Mouse (Mus musculus) adrenal gland, postnatal 36 days (tissue): ENCODE data around the gene Vmn1r101. TPM values are rescaled to one million over a fixed set of nuclear protein-coding genes. Genes with fewer than 3 reads are reported as not detected.
"Not testable (repeated sequence)": the region's sequence is repeated elsewhere in the genome, so short reads cannot be mapped to it uniquely, and the experiment has no call there.

ENCODE experiments used
- DNase-seq, 2 experiments: peaks; one replicate each; pipeline ENCODE4 v3.0.0; 2021; ENCODE audit warnings: mixed read lengths in 1 of 2
- long read RNA-seq, 2 experiments: library from polyadenylated mRNA; stranded (forward); transcript quantifications; one replicate each; pipeline ENCODE4 v2.0.0; 2021; ENCODE audit warnings: borderline sequencing depth in 2 of 2
- total RNA-seq, 2 experiments: library from RNA; stranded (reverse); gene quantifications; 2 replicates each; pipeline ENCODE4 v1.2.3; 2021

Gene Vmn1r101
- not detected for total RNA-seq
- long read RNA-seq, experiment 1, result 0 reads
- long read RNA-seq, experiment 2, result 0 reads

DNA sequence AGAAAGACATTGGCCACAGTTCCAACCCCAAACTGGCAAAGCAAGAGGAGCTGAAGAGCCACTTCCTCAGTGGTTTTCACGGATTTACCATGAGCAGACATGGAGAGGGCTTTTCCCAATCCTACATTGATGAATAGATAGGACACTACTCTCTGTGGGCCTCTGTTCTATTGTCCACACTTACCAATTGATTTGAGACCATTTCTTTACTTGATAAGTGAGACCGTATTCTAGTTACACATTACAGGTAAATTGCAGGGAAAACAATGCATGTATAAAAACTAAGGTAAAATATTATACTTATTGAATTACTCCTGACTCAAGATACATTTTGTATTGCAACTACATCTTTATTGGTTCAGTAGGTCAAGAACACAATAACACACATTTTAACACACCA, at the start of gene Vmn1r101:
Vmn1r101 (minus strand) TSS at position 101 of the 400 bp plus-strand sequence.
- not testable (repeated sequence) for DNase-seq

DNA sequence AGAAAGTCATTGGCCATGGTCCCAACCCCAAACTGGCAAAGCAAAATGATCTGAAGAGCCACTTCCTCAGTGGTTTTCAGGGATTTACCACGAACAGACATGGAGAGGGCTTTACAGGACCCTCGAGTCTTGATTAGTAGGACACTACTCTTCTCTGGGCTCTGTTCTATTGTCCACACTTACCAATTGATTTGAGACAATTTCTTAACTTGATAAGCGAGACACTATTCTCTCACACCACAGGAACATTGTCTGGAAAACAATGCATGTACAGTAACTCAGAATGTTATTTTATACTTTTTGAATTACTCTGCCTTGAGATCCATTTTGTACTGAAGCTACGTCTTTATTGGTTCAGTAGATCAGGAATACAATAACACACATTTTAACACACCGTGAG, 32.4 kb upstream of the Vmn1r101 start, which contains the start of gene Gm10670:
Gm10670 (minus strand) TSS at position 101 of the 400 bp plus-strand sequence.
- DNase-seq, result not testable (repeated sequence)

DNA sequence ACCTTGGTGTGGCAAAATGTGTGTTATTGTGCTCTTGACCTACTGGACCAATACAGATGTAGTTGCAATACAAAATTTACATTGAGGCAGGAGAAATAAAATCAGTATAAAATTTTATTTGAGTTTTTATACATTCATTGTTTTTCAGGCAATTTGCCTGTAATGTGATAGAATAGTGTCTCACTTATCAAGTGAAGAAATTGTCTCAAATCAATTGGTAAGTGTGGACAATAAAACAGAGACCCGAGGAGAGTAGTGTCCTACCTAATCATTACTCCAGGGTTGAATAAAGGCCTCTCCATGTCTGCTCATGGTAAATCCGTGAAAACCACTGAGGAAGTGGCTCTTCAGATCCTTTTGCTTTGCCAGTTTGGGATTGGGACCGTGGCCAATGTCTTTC, 24.8 kb downstream of the Vmn1r101 start, which contains the start of gene Vmn1r100:
Vmn1r100 (plus strand) TSS at position 301 of the 400 bp plus-strand sequence.
- not testable (repeated sequence) for DNase-seq

Other genes with a start within 250 kb of the Vmn1r101 start
- gene Vmn1r95, start 248.9 kb downstream of the Vmn1r101 start, total RNA-seq, result not detected
- not detected for gene Gm6164, start 237.0 kb downstream of the Vmn1r101 start, total RNA-seq
- not detected for gene Gm4498, start 208.8 kb downstream of the Vmn1r101 start, total RNA-seq
- not detected for gene Gm5890, start 179.8 kb downstream of the Vmn1r101 start, total RNA-seq
- gene Gm4133, start 108.5 kb downstream of the Vmn1r101 start, total RNA-seq, result not detected
- not detected for gene Gm5728, start 67.2 kb downstream of the Vmn1r101 start, total RNA-seq
- not detected for gene Vmn1r100, start 24.7 kb downstream of the Vmn1r101 start, total RNA-seq
- not detected for gene Gm10670, start 32.3 kb upstream of the Vmn1r101 start, total RNA-seq
- gene Vmn1r103, start 67.9 kb upstream of the Vmn1r101 start, total RNA-seq, result not detected
- not detected for gene Vmn1r104, start 91.2 kb upstream of the Vmn1r101 start, total RNA-seq
- gene Gm5726, start 103.2 kb upstream of the Vmn1r101 start, total RNA-seq, result not detected
- not detected for gene Gm4141, start 133.6 kb upstream of the Vmn1r101 start, total RNA-seq
- gene Gm4513, start 156.4 kb upstream of the Vmn1r101 start, total RNA-seq, result not detected
- not detected for gene Vmn1r107, start 226.3 kb upstream of the Vmn1r101 start, total RNA-seq